Mouse (Mus musculus): ENCODE measurements around the gene Fbxl17. TPM values are rescaled to one million over a fixed set of nuclear protein-coding genes. Genes with fewer than 3 reads are reported as not detected.

Fbxl17 gene
- total and polyA plus RNA-seq, 2 experiments from 2014 or later = 13.1 to 22.3 TPM

DNA sequence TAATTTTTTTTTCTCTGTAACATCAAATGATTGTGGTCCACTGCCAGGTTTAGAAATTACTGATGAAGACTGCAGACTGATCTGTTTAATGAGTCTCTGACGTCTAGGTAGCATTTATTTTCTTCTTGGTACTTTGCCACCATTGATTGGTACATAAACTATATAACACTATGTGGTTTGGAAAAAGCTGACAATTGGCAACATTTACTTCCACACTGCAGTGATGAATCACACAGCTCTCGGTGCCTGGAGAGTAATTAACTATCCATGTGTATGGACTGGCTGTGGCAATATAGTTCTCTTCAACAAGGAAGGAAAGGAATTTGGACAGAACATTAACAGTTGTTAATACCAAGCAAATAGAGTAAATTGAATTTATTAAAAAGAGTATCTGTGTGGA, 404.3 kb downstream of the Fbxl17 start:
- H3K9me3 ChIP-seq (ENCODE audit: low read length) = no peaks in the 10 kb centered on the region
- DNase-seq (ENCODE audit: low spot score) (no peak), ATAC-seq (no peak)
- no peak overlapping the region for H3K4me3 ChIP-seq (ENCODE audit: low read length)
- H3K36me3 ChIP-seq (ENCODE audit: insufficient read depth, low read length) = no peaks in the 10 kb centered on the region
- no peaks in the 10 kb centered on the region for H3K27me3 ChIP-seq (ENCODE audit: insufficient read depth, low read length)
- no peaks in the 10 kb centered on the region for H3K4me1 ChIP-seq (ENCODE audit: insufficient read depth, low read length)
- WGBS = 43% methylated on average over 2 of the region's 2 CpGs
- no peak overlapping the region for H3K27ac ChIP-seq
- no peak overlapping the region for H3K4me2 ChIP-seq (ENCODE audit: low read depth, low read length)
- no peak overlapping the region for H3K9ac ChIP-seq (replicated peaks; ENCODE audit: low read length)
- no peak for TF ChIP-seq CTCF (IDR thresholded peaks at IDR 0.05; ENCODE audit: low read depth)

DNA sequence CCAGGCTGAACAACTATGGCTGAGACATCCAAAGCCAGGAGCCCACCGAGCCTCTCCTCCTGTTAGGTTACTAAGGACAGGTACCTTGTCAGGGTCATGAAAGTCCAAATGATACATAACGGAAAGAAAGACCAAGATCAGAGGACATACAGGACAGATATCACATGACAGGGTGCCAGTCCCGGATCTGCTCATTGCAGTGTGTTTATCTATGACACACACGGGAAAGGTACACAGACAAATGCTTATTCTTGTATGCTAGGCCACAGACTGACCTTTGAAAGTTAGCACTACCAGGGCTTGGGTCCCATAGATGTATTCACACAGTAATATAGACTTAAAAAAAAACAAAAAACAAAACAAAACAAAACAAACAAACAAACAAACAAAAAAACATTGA, 404.8 kb downstream of the Fbxl17 start:
- Histone ChIP-seq H3K27ac (no peak overlapping the region), H3K9me3 (ENCODE audit: low read length) (no peaks in the 10 kb centered on the region), H3K9ac (replicated peaks; ENCODE audit: low read length) (no peak overlapping the region), H3K4me3 (ENCODE audit: low read length) (no peak overlapping the region), H3K4me2 (ENCODE audit: low read depth, low read length) (no peak overlapping the region), H3K36me3 (ENCODE audit: insufficient read depth, low read length) (no peaks in the 10 kb centered on the region), H3K4me1 (ENCODE audit: insufficient read depth, low read length) (no peaks in the 10 kb centered on the region), H3K27me3 (ENCODE audit: insufficient read depth, low read length) (no peaks in the 10 kb centered on the region)
- DNase-seq (ENCODE audit: low spot score) (no peak), ATAC-seq (no peak)
- 91% methylated on average over 4 of the region's 4 CpGs for WGBS
- no peak for TF ChIP-seq CTCF (IDR thresholded peaks at IDR 0.05; ENCODE audit: low read depth)

DNA sequence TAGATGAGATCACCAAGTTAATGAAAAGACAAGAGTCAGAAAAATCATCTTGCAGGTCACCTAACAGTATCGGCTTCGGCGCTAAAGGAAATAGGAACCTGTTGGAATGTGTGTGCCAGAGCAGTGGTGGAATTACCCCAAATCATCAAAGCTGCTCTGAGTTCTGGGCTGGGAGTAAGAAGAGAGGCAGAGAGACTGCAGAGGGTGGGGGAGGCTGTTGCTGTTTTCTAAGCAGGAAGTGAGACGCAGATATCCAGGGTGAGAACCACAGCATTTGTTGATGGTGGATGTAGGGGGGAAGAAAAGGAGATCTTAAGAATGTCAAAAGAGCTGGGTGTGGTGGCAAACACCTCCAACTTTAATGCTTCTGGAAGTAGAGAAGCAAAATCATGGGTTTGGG, 406.6 kb downstream of the Fbxl17 start:
- H3K4me1 ChIP-seq (ENCODE audit: insufficient read depth, low read length) = no peaks in the 10 kb centered on the region
- WGBS = 86% methylated on average over 4 of the region's 4 CpGs
- no peak for ATAC-seq
- no peaks in the 10 kb centered on the region for H3K9me3 ChIP-seq (ENCODE audit: low read length)
- no peak overlapping the region for H3K27ac ChIP-seq
- no peak overlapping the region for H3K4me2 ChIP-seq (ENCODE audit: low read depth, low read length)
- H3K36me3 ChIP-seq (ENCODE audit: insufficient read depth, low read length) = no peaks in the 10 kb centered on the region
- H3K27me3 ChIP-seq (ENCODE audit: insufficient read depth, low read length) = no peaks in the 10 kb centered on the region
- no peak overlapping the region for H3K4me3 ChIP-seq (ENCODE audit: low read length)
- H3K9ac ChIP-seq (replicated peaks; ENCODE audit: low read length) = no peak overlapping the region
- no peak for TF ChIP-seq CTCF (IDR thresholded peaks at IDR 0.05; ENCODE audit: low read depth)
- no peak for DNase-seq (ENCODE audit: low spot score)

DNA sequence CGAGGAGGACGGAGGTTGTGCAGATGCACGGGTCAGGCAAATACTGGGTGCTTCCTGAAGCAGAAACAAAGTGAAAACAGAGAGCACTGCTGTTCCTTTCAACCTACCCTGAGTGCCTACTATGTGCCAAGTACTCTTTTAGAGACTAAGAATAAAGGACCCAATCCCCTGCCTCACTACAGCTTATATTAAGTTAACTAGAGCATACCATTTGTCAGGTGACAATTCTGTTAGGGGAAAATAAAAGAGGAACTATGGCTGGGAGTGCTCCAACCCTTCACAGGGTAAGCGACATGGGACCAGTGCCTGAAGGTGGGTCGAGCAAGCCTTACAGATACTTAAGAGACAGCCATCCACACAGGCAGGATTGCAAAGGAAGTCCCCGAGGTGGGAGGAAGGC, 407.0 kb downstream of the Fbxl17 start:
- Histone ChIP-seq H3K4me2 (ENCODE audit: low read depth, low read length) (no peak overlapping the region), H3K27me3 (ENCODE audit: insufficient read depth, low read length) (no peaks in the 10 kb centered on the region), H3K36me3 (ENCODE audit: insufficient read depth, low read length) (no peaks in the 10 kb centered on the region), H3K4me3 (ENCODE audit: low read length) (no peak overlapping the region), H3K27ac (no peak overlapping the region), H3K4me1 (ENCODE audit: insufficient read depth, low read length) (no peaks in the 10 kb centered on the region), H3K9ac (replicated peaks; ENCODE audit: low read length) (no peak overlapping the region), H3K9me3 (ENCODE audit: low read length) (no peaks in the 10 kb centered on the region)
- WGBS = 82% methylated on average over 6 of the region's 6 CpGs
- TF ChIP-seq CTCF (IDR thresholded peaks at IDR 0.05; ENCODE audit: low read depth) = no peak
- ATAC-seq (no peak), DNase-seq (ENCODE audit: low spot score) (no peak)

DNA sequence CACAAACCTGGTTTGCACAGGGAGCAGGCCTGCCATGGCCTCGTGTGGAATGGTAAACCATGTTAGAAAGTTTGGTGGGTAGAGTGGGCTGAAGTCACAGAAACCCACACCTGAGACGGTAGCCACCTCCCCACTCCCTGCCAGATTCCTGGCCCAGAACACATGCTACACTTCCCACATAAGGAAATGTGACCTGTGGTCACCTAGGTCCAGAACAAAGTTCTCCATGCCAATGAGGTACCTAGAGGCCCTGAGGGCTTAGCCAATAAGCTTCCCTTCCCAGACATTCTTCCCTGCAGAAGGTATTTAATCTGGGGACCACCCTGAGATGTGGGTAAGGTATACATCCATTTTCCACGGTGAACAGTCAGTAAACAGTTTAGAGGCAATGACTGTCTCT, 409.7 kb downstream of the Fbxl17 start:
- H3K36me3 ChIP-seq (ENCODE audit: insufficient read depth, low read length) = no peaks in the 10 kb centered on the region
- no peak overlapping the region for H3K4me3 ChIP-seq (ENCODE audit: low read length)
- no peak overlapping the region for H3K4me2 ChIP-seq (ENCODE audit: low read depth, low read length)
- H3K9ac ChIP-seq (replicated peaks; ENCODE audit: low read length) = no peak overlapping the region
- H3K27me3 ChIP-seq (ENCODE audit: insufficient read depth, low read length) = no peaks in the 10 kb centered on the region
- ATAC-seq = no peak
- WGBS = 94% methylated on average over 3 of the region's 3 CpGs
- no peak overlapping the region for H3K27ac ChIP-seq
- H3K4me1 ChIP-seq (ENCODE audit: insufficient read depth, low read length) = no peaks in the 10 kb centered on the region
- no peaks in the 10 kb centered on the region for H3K9me3 ChIP-seq (ENCODE audit: low read length)
- no peak for DNase-seq (ENCODE audit: low spot score)
- no peak for TF ChIP-seq CTCF (IDR thresholded peaks at IDR 0.05; ENCODE audit: low read depth)

DNA sequence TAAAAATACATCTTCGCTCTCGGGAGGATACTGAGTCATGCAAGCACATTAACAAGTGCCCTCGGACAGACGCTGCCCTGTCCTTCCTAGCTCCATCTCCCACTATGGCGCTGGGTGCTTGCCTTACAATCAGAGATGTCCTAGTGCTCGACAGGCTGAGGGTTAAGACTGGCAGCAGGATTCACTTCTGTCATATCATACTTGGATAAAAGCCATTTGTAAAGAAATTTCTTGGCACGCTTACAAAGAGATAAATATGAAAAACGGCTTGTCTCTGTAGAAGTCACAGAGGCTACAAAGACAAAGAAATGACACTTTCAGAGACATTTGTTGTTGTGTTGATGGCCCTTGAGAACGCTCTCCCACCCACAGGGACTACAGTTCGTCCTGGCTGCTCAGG, 412.6 kb downstream of the Fbxl17 start:
- WGBS = 69% methylated on average over 10 of the region's 10 CpGs
- no peak overlapping the region for H3K27ac ChIP-seq
- H3K4me1 ChIP-seq (ENCODE audit: insufficient read depth, low read length) = no peaks in the 10 kb centered on the region
- H3K4me3 ChIP-seq (ENCODE audit: low read length) = no peak overlapping the region
- no peak for TF ChIP-seq CTCF (IDR thresholded peaks at IDR 0.05; ENCODE audit: low read depth)
- H3K36me3 ChIP-seq (ENCODE audit: insufficient read depth, low read length) = no peaks in the 10 kb centered on the region
- ATAC-seq (no peak), DNase-seq (ENCODE audit: low spot score) (no peak)
- no peaks in the 10 kb centered on the region for H3K9me3 ChIP-seq (ENCODE audit: low read length)
- no peaks in the 10 kb centered on the region for H3K27me3 ChIP-seq (ENCODE audit: insufficient read depth, low read length)
- H3K9ac ChIP-seq (replicated peaks; ENCODE audit: low read length) = no peak overlapping the region
- no peak overlapping the region for H3K4me2 ChIP-seq (ENCODE audit: low read depth, low read length)

DNA sequence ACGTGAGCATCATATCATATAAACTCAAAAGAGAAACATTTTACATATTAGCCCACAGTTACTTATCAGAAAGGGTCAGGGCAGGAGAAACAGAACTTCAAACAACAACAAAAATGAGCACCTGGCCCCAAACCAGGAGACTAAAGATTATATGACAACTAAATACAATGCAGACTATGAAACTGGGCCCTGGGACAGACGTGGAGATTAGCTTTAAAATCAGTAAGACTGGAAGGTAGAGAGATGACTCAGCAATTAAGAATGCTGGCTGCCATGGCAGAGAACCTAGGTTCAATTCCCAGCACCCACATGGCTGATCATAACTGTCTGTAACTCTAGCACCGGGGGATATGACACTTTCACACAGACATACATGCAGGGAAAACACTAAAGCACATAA, 413.3 kb downstream of the Fbxl17 start:
- TF ChIP-seq CTCF (IDR thresholded peaks at IDR 0.05; ENCODE audit: low read depth) = no peak
- ATAC-seq = no peak
- H3K4me3 ChIP-seq (ENCODE audit: low read length) = no peak overlapping the region
- no peaks in the 10 kb centered on the region for H3K4me1 ChIP-seq (ENCODE audit: insufficient read depth, low read length)
- H3K9ac ChIP-seq (replicated peaks; ENCODE audit: low read length) = no peak overlapping the region
- 77% methylated on average over 3 of the region's 3 CpGs for WGBS
- H3K27ac ChIP-seq = no peak overlapping the region
- H3K4me2 ChIP-seq (ENCODE audit: low read depth, low read length) = no peak overlapping the region
- no peaks in the 10 kb centered on the region for H3K36me3 ChIP-seq (ENCODE audit: insufficient read depth, low read length)
- no peaks in the 10 kb centered on the region for H3K27me3 ChIP-seq (ENCODE audit: insufficient read depth, low read length)
- H3K9me3 ChIP-seq (ENCODE audit: low read length) = no peaks in the 10 kb centered on the region
- no peak for DNase-seq (ENCODE audit: low spot score)
